8 mouse cellular contexts compared by ENCODE assay signal in the genomic region with DNA sequence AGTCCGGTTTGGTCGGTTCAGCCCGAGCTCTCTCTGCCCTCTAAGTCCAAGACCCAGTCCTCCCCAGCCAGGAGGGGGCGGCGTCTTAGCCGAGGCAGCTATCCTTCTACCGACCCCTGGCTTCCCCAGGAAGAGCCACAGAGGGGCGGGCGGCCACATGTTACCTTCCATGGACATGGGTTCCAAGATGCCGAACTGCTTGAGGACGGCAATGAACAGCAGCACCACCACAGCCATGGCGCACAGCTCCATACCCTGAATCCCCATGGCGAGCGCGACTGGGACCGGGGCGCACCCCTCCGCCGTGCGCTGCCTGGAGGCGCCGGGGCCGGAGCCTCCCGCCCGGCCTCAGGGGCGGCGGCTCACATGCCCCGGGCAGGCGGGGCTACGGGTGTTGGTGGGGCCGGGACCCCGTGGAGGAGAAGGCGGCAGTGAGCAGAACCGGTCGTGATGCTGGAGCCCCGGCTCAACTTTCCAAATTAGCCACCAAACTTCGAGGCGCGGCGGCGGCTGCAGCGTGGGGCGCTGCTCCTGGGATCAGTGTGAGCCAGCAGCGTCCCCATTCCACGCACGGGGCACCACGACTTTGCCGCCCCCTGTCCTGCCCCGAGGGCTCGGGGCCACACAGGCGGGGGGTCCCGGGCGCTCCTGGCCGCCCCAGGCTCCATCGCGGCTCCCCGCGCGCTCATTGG. TPM values are rescaled to one million over a fixed set of nuclear protein-coding genes. Genes with fewer than 3 reads are reported as not detected.
DNase-seq lines count a peak whose midpoint lies in the region; ATAC-seq and TF ChIP-seq lines count a peak whose summit lies in the region.

No protein-coding gene starts in this region.

- no peak for TF ChIP-seq CTCF in liver, adult 2 months (IDR thresholded peaks at IDR 0.05; ENCODE audit: low read depth, low read length)
- TF ChIP-seq CTCF in embryonic fibroblast, embryonic 13.5 days (IDR thresholded peaks at IDR 0.05; ENCODE audit: borderline replicate concordance, insufficient read depth, low read length): no peak

- 2% methylated on average over 59 of the region's 59 CpGs for WGBS in liver, adult 2 months
- WGBS in intestine, embryonic 14.5 days: under 1% methylated on average over 57 of the region's 59 CpGs
- whole genome bisulfite sequencing in midbrain, embryonic 12.5 days: under 1% methylated on average over 58 of the region's 59 CpGs

- peak overlapping the region; percentile 76 for H3K4me2 ChIP-seq in intestine, embryonic 14.5 days (ENCODE audit: low read length)
- H3K4me2 ChIP-seq in midbrain, embryonic 12.5 days (replicated peaks): peak overlapping the region; percentile 56

- H3K4me1 ChIP-seq in liver, adult 2 months (ENCODE audit: control insufficient read depth, insufficient read depth, low read length): no peaks in the 10 kb centered on the region
- H3K4me1 ChIP-seq in embryonic fibroblast, embryonic 13.5 days (ENCODE audit: control insufficient read depth, insufficient read depth, low read length): peaks cover 5% of the 10 kb centered on the region
- peaks cover 11% of the 10 kb centered on the region for H3K4me1 ChIP-seq in intestine, embryonic 14.5 days (replicated peaks; ENCODE audit: control insufficient read depth, insufficient read depth, low read length)
- peaks cover 26% of the 10 kb centered on the region for H3K4me1 ChIP-seq in midbrain, embryonic 12.5 days

- H3K79me2 ChIP-seq in liver, adult 2 months (ENCODE audit: control insufficient read depth, insufficient read depth, low read length): no peaks in the 10 kb centered on the region

- H3K9me3 ChIP-seq in intestine, embryonic 14.5 days (ENCODE audit: control insufficient read depth, low read length): no peaks in the 10 kb centered on the region
- no peaks in the 10 kb centered on the region for H3K9me3 ChIP-seq in midbrain, embryonic 12.5 days

- peak overlapping the region; percentile 43 for H3K4me3 ChIP-seq in liver, adult 2 months (ENCODE audit: insufficient read depth, low read depth, low read length)
- H3K4me3 ChIP-seq in embryonic fibroblast, embryonic 13.5 days (ENCODE audit: insufficient read depth, low read length): peak overlapping the region; percentile 55
- peak overlapping the region; percentile 47 for H3K4me3 ChIP-seq in intestine, embryonic 14.5 days (ENCODE audit: low read depth, low read length)
- peak overlapping the region; percentile 37 for H3K4me3 ChIP-seq in midbrain, embryonic 12.5 days

- no peaks in the 10 kb centered on the region for H3K36me3 ChIP-seq in liver, adult 2 months (ENCODE audit: control insufficient read depth, insufficient read depth, low read length)
- no peaks in the 10 kb centered on the region for H3K36me3 ChIP-seq in intestine, embryonic 14.5 days (ENCODE audit: control insufficient read depth, insufficient read depth, low read length)
- no peaks in the 10 kb centered on the region for H3K36me3 ChIP-seq in midbrain, embryonic 12.5 days

- H3K27me3 ChIP-seq in liver, adult 2 months (ENCODE audit: control insufficient read depth, insufficient read depth, low read length): peaks cover 21% of the 10 kb centered on the region; the same call in 1 of the 2 replicates
- peaks cover 56% of the 10 kb centered on the region for H3K27me3 ChIP-seq in intestine, embryonic 14.5 days (replicated peaks; ENCODE audit: control insufficient read depth, insufficient read depth, low read length)
- peaks cover 85% of the 10 kb centered on the region for H3K27me3 ChIP-seq in midbrain, embryonic 12.5 days

- peak; percentile 48 for ATAC-seq in intestine, embryonic 14.5 days (replicated peaks; ENCODE audit: low FRiP score, low TSS enrichment, low read depth)
- no peak for ATAC-seq in midbrain, embryonic 12.5 days (ENCODE audit: low FRiP score, low read depth)

- no peak overlapping the region for H3K27ac ChIP-seq in liver, adult 2 months (replicated peaks; ENCODE audit: insufficient read depth, low read depth, low read length)
- H3K27ac ChIP-seq in embryonic fibroblast, embryonic 13.5 days (ENCODE audit: insufficient read depth, low read length): no peak overlapping the region
- H3K27ac ChIP-seq in intestine, embryonic 14.5 days (ENCODE audit: low read depth): no peak overlapping the region
- H3K27ac ChIP-seq in midbrain, embryonic 12.5 days (replicated peaks): no peak overlapping the region

- no peak for DNase-seq in liver, adult 2 months (ENCODE audit: extremely low read depth, low read depth, low spot score)
- DNase-seq in liver: no peak
- DNase-seq in intestine, embryonic 14.5 days (ENCODE audit: low spot score): no peak
- DNase-seq in spleen, postnatal 4 days (ENCODE audit: low spot score in 2 of 2): no peak
- no peak for DNase-seq in thymus, postnatal 25 days
- no peak for DNase-seq in cerebellum, adult 9-10 months

- peak overlapping the region; percentile 23 for H3K9ac ChIP-seq in liver, adult 2 months (ENCODE audit: low read depth, low read length)
- H3K9ac ChIP-seq in intestine, embryonic 14.5 days (ENCODE audit: low read length): 0 out of 2 replicates have a peak overlapping the region, but pooled peaks have one; percentile 1
- H3K9ac ChIP-seq in midbrain, embryonic 12.5 days (replicated peaks): no peak overlapping the region

- TF ChIP-seq POLR2A in liver, adult 2 months (IDR thresholded peaks at IDR 0.05; ENCODE audit: extremely low read depth, insufficient read depth, low read length): no peak
- TF ChIP-seq POLR2A in embryonic fibroblast, embryonic 13.5 days (IDR thresholded peaks at IDR 0.05; ENCODE audit: low read depth, low read length): no peak; the same call in 1 of the 2 replicates

RNA-seq across cellular contexts. Expression of gene Fahd2a, which starts 37.6 kb away (rescaled TPM):
- 17.5 and 18.5 TPM in 2 replicates for total RNA-seq in liver, adult 2 months (2014; rRNA removed)
- 21.5 and 27.3 TPM in 2 replicates for polyA plus RNA-seq in liver, adult 2 months (2012; rRNA removed)
- polyA plus RNA-seq in embryonic fibroblast, embryonic 13.5 days (2011; ENCODE audit: insufficient read length, low read depth, missing spikeins): 5.1 and 12.3 TPM in 2 replicates
- polyA plus RNA-seq in intestine, embryonic 14.5 days (2014; fragmentation: Nextera tagmentation; extraction: Ambion mirVana): 21.9 and 28.6 TPM in 2 replicates
- polyA plus RNA-seq in midbrain, embryonic 12.5 days (2016; fragmentation: Nextera tagmentation; extraction: Ambion mirVana): 25.0 and 29.6 TPM in 2 replicates

RNA-seq across cellular contexts. Expression of gene Kcnip3, which starts 39.9 kb away (rescaled TPM):
- 0.09 and 0.67 TPM in 2 replicates for total RNA-seq in liver, adult 2 months (2014; rRNA removed)
- 0.25 and 0.45 TPM in 2 replicates for polyA plus RNA-seq in liver, adult 2 months (2012; rRNA removed)
- polyA plus RNA-seq in embryonic fibroblast, embryonic 13.5 days (2011; ENCODE audit: insufficient read length, low read depth, missing spikeins): 2.1 and 2.2 TPM in 2 replicates
- polyA plus RNA-seq in intestine, embryonic 14.5 days (2014; fragmentation: Nextera tagmentation; extraction: Ambion mirVana): 7.6 and 7.8 TPM in 2 replicates
- 3.5 and 3.7 TPM in 2 replicates for polyA plus RNA-seq in midbrain, embryonic 12.5 days (2016; fragmentation: Nextera tagmentation; extraction: Ambion mirVana)

RNA-seq across cellular contexts. Expression of gene Gpat2, which starts 57.0 kb away (rescaled TPM):
- 1.2 and 1.3 TPM in 2 replicates for total RNA-seq in liver, adult 2 months (2014; rRNA removed)
- polyA plus RNA-seq in liver, adult 2 months (2012; rRNA removed): 2.1 and 2.2 TPM in 2 replicates
- polyA plus RNA-seq in embryonic fibroblast, embryonic 13.5 days (2011; ENCODE audit: insufficient read length, low read depth, missing spikeins): not detected in 2 replicates
- 0.07 and 0.08 TPM in 2 replicates for polyA plus RNA-seq in intestine, embryonic 14.5 days (2014; fragmentation: Nextera tagmentation; extraction: Ambion mirVana)
- 0.20 TPM in 1 of 2 replicates, not detected in the other for polyA plus RNA-seq in midbrain, embryonic 12.5 days (2016; fragmentation: Nextera tagmentation; extraction: Ambion mirVana)

RNA-seq across cellular contexts. Expression of gene Prom2, which starts 59.3 kb away (rescaled TPM):
- 0.07 TPM in 1 of 2 replicates, not detected in the other for total RNA-seq in liver, adult 2 months (2014; rRNA removed)
- 5.9 TPM in 1 of 2 replicates, not detected in the other for polyA plus RNA-seq in liver, adult 2 months (2012; rRNA removed)
- not detected in 2 replicates for polyA plus RNA-seq in embryonic fibroblast, embryonic 13.5 days (2011; ENCODE audit: insufficient read length, low read depth, missing spikeins)
- 1.1 TPM in 2 replicates for polyA plus RNA-seq in intestine, embryonic 14.5 days (2014; fragmentation: Nextera tagmentation; extraction: Ambion mirVana)
- polyA plus RNA-seq in midbrain, embryonic 12.5 days (2016; fragmentation: Nextera tagmentation; extraction: Ambion mirVana): 0.31 and 0.62 TPM in 2 replicates
